Mouse (Mus musculus): Measurements from ENCODE around the gene Mrps36. TPM values are rescaled to one million over a fixed set of nuclear protein-coding genes. Genes with fewer than 3 reads are reported as not detected.

Mrps36 gene
- total and polyA plus RNA-seq, 2 experiments from 2014 or later, result 58.7 to 180 TPM

DNA sequence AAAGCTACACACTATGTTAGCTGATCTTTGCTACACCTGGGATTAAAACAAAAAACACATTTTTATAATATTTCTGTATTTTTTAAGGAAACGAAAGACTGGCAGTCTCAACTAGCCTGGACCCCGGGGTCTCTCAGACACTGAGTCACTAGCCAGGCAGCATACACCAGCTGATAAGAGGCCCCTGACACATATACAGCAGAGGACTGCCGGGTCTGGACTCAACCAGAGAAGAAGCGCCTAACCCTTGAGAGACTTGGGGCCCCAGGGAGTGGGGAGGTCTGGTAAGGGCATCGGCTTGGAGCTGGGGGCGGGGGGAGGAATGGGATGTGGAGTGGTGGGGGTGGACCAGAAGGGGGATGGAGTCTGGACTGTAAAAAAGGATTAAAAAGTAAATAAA lies 8.6 kb upstream of the Mrps36 start:
- no peaks in the 10 kb centered on the region for H3K36me3 ChIP-seq (ENCODE audit: insufficient read depth, low read length)
- H3K4me3 ChIP-seq (ENCODE audit: low read length), result no peak overlapping the region
- H3K27me3 ChIP-seq (ENCODE audit: insufficient read depth, low read length), result no peaks in the 10 kb centered on the region
- ATAC-seq, result no peak
- no peak overlapping the region for H3K27ac ChIP-seq
- H3K4me2 ChIP-seq (ENCODE audit: low read depth, low read length), result no peak overlapping the region
- no peak overlapping the region for H3K9ac ChIP-seq (replicated peaks; ENCODE audit: low read length)
- DNase-seq (ENCODE audit: low spot score), result no peak
- no peaks in the 10 kb centered on the region for H3K4me1 ChIP-seq (ENCODE audit: insufficient read depth, low read length)
- no peak for TF ChIP-seq CTCF (IDR thresholded peaks at IDR 0.05; ENCODE audit: low read depth)
- 90% methylated on average over 6 of the region's 6 CpGs for WGBS
- H3K9me3 ChIP-seq (ENCODE audit: low read length), result no peaks in the 10 kb centered on the region

DNA sequence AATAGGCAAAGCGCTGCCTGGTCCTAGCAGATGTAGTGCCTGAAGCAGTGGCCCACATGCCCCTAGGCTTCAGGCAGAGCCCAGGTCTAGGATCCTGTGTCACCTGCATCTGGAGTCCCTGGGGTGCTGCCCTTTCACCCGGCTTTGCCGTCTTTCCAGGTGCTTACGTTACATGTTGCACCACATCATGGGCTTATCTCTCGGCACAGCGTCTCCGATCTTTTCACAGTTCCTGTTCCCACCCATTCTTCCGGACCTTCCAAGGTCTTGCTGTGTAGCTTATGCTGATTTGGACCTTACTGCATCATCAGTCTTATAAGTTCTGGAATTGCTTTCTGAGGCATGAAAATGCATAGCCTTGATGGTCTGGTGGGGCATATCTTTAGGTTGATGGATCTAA lies 8.1 kb upstream of the Mrps36 start:
- ATAC-seq (no peak), DNase-seq (ENCODE audit: low spot score) (no peak)
- H3K36me3 ChIP-seq (ENCODE audit: insufficient read depth, low read length), result no peaks in the 10 kb centered on the region
- H3K27me3 ChIP-seq (ENCODE audit: insufficient read depth, low read length), result no peaks in the 10 kb centered on the region
- 89% methylated on average over 8 of the region's 8 CpGs for WGBS
- no peak for TF ChIP-seq CTCF (IDR thresholded peaks at IDR 0.05; ENCODE audit: low read depth)
- no peak overlapping the region for H3K27ac ChIP-seq
- no peak overlapping the region for H3K9ac ChIP-seq (replicated peaks; ENCODE audit: low read length)
- H3K4me3 ChIP-seq (ENCODE audit: low read length), result no peak overlapping the region
- no peaks in the 10 kb centered on the region for H3K4me1 ChIP-seq (ENCODE audit: insufficient read depth, low read length)
- no peaks in the 10 kb centered on the region for H3K9me3 ChIP-seq (ENCODE audit: low read length)
- H3K4me2 ChIP-seq (ENCODE audit: low read depth, low read length), result no peak overlapping the region

DNA sequence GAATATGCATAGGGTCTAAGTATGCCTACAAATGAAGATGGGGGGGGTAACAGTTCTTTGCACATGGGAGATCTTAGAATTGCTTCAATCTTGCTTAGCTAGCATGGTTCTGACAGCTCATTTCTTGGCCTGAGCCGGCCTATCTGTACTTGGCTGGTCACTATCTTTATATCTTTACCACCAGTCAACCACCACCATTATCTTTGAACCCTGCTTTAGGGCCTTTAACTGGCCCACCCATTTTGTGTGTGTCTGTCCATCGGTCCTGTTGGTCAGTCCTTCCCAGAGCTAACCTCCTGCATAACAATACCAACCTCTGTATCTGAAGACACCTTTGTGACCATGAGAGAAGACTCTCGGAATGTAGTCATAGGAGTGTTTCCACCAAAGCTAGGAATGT lies 6.9 kb upstream of the Mrps36 start:
- Histone ChIP-seq H3K27me3 (ENCODE audit: insufficient read depth, low read length) (no peaks in the 10 kb centered on the region), H3K9me3 (ENCODE audit: low read length) (no peaks in the 10 kb centered on the region), H3K4me1 (ENCODE audit: insufficient read depth, low read length) (no peaks in the 10 kb centered on the region), H3K36me3 (ENCODE audit: insufficient read depth, low read length) (no peaks in the 10 kb centered on the region), H3K9ac (replicated peaks; ENCODE audit: low read length) (no peak overlapping the region), H3K27ac (no peak overlapping the region), H3K4me2 (ENCODE audit: low read depth, low read length) (no peak overlapping the region), H3K4me3 (ENCODE audit: low read length) (no peak overlapping the region)
- TF ChIP-seq CTCF (IDR thresholded peaks at IDR 0.05; ENCODE audit: low read depth), result no peak
- WGBS, result 86% methylated on average over 3 of the region's 3 CpGs
- ATAC-seq (no peak), DNase-seq (ENCODE audit: low spot score) (no peak)

DNA sequence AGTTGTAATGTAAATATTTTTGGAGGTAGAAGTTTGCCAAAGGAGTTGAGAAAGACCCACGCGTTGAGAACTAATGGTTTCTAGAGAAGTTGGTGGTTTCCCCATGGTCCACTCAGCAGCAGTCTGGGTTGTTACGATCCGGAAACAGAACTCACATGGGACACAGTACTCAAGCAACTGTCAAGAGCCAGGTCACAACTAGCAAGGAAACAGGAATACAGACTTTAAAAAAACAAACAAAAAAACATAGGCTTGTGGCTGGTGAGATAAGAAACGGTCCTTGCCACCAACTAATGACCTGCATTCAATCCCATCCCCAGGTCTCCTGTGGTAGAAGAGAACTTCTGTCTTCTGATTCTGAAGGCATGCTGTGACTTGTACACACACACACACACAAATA lies 6.3 kb upstream of the Mrps36 start:
- no peak for ATAC-seq
- H3K4me3 ChIP-seq (ENCODE audit: low read length), result no peak overlapping the region
- 82% methylated on average over 5 of the region's 5 CpGs for WGBS
- no peak for TF ChIP-seq CTCF (IDR thresholded peaks at IDR 0.05; ENCODE audit: low read depth)
- H3K36me3 ChIP-seq (ENCODE audit: insufficient read depth, low read length), result no peaks in the 10 kb centered on the region
- H3K4me1 ChIP-seq (ENCODE audit: insufficient read depth, low read length), result no peaks in the 10 kb centered on the region
- no peak for DNase-seq (ENCODE audit: low spot score)
- no peak overlapping the region for H3K9ac ChIP-seq (replicated peaks; ENCODE audit: low read length)
- H3K27me3 ChIP-seq (ENCODE audit: insufficient read depth, low read length), result no peaks in the 10 kb centered on the region
- no peak overlapping the region for H3K27ac ChIP-seq
- H3K4me2 ChIP-seq (ENCODE audit: low read depth, low read length), result no peak overlapping the region
- no peaks in the 10 kb centered on the region for H3K9me3 ChIP-seq (ENCODE audit: low read length)

DNA sequence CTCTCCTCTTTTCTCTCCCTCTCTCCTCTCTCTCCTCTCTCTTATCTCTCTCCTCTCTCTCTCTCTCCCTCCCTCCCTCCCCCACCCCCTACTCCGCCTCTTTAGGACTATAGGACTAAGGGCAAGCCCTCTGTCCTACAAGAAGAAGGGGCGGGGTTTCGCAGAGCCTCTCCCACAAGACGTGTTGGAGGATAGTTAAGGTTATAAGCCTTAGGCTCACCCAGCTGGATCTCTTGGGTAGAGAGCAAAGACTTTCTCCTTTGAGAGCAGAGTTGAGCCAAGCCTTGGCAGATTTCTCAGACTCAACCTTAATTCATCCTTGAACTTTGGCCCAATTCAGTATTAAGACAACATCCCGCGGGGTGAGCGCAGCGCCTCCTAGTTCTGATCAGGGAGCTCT lies 4.2 kb upstream of the Mrps36 start:
- DNase-seq (ENCODE audit: low spot score), result no peak
- H3K27me3 ChIP-seq (ENCODE audit: insufficient read depth, low read length), result no peaks in the 10 kb centered on the region
- no peak overlapping the region for H3K4me2 ChIP-seq (ENCODE audit: low read depth, low read length)
- WGBS, result 45% methylated on average over 8 of the region's 8 CpGs
- no peak overlapping the region for H3K27ac ChIP-seq
- no peaks in the 10 kb centered on the region for H3K36me3 ChIP-seq (ENCODE audit: insufficient read depth, low read length)
- no peaks in the 10 kb centered on the region for H3K9me3 ChIP-seq (ENCODE audit: low read length)
- H3K4me3 ChIP-seq (ENCODE audit: low read length), result no peak overlapping the region
- no peak for ATAC-seq
- no peaks in the 10 kb centered on the region for H3K4me1 ChIP-seq (ENCODE audit: insufficient read depth, low read length)
- H3K9ac ChIP-seq (replicated peaks; ENCODE audit: low read length), result no peak overlapping the region
- no peak for TF ChIP-seq CTCF (IDR thresholded peaks at IDR 0.05; ENCODE audit: low read depth)

DNA sequence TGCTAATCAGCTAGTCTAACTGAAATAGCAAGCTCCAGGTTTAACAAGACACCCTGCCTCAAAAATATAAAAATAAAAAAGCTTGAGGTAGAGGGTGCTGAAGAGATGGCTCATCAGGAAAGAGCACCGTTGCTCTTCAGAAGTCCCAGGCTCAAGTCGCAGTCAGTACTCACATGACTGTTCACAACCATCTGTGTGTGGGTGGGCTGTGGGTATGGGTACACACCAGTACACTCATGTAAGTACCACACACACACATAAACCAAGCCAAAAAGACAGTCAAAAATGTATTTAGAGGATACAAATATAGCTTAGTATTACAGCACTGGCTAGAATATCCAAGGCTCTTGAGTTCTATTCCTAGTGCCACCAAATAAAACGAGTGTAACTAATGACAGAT lies 1.6 kb upstream of the Mrps36 start:
- no peak overlapping the region for H3K27ac ChIP-seq
- no peaks in the 10 kb centered on the region for H3K36me3 ChIP-seq (ENCODE audit: insufficient read depth, low read length)
- H3K27me3 ChIP-seq (ENCODE audit: insufficient read depth, low read length), result no peaks in the 10 kb centered on the region
- WGBS, result 85% methylated on average over 3 of the region's 3 CpGs
- no peaks in the 10 kb centered on the region for H3K9me3 ChIP-seq (ENCODE audit: low read length)
- no peak for DNase-seq (ENCODE audit: low spot score)
- H3K4me1 ChIP-seq (ENCODE audit: insufficient read depth, low read length), result peaks cover 3% of the 10 kb centered on the region; the same call in 1 of the 2 replicates
- ATAC-seq, result no peak
- no peak overlapping the region for H3K4me3 ChIP-seq (ENCODE audit: low read length)
- H3K4me2 ChIP-seq (ENCODE audit: low read depth, low read length), result no peak overlapping the region
- H3K9ac ChIP-seq (replicated peaks; ENCODE audit: low read length), result no peak overlapping the region
- no peak for TF ChIP-seq CTCF (IDR thresholded peaks at IDR 0.05; ENCODE audit: low read depth)

DNA sequence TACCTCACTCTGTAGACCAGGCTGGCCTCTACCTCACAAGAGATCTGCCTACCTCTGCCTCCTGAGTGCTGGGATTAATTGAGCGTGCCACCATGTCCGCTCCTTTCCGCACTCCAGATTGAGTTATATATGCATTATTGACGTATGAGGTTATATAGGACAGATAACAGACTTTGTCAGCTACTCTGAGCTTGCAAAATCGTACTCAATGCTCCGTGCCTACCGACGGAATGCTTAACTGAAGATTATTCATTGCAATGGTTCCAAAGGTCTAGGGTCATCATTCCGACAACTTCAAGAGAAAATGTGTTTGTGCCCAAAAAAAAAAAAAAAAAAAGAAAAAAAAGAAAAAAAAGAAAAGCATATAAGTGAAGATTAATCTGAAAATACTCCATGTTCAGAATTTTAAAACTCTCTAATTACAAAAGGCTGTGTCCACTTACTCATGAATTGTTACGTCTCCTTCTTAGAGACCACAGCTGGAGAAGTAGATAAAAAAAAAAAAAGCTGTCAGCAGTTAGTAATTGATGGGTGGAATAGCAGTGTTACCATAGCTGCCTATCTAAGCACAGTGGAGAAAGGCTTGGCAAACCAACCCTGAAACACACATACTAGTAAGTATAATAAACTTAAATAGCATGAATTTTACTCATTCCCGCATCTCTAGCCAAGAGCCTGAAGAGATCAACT lies 968 bp downstream of the Mrps36 start:
- DNase-seq (ENCODE audit: low spot score), result no peak
- H3K27ac ChIP-seq, result peak overlapping the region; percentile 96
- no peaks in the 10 kb centered on the region for H3K9me3 ChIP-seq (ENCODE audit: low read length)
- ATAC-seq, result peak; percentile 65
- H3K4me1 ChIP-seq (ENCODE audit: insufficient read depth, low read length), result peaks cover 3% of the 10 kb centered on the region; the same call in 1 of the 2 replicates
- H3K4me2 ChIP-seq (ENCODE audit: low read depth, low read length), result peak overlapping the region; percentile 57
- TF ChIP-seq CTCF (IDR thresholded peaks at IDR 0.05; ENCODE audit: low read depth), result no peak
- H3K9ac ChIP-seq (replicated peaks; ENCODE audit: low read length), result peak overlapping the region; percentile 88; the same call in 1 of the 2 replicates
- no peaks in the 10 kb centered on the region for H3K27me3 ChIP-seq (ENCODE audit: insufficient read depth, low read length)
- H3K4me3 ChIP-seq (ENCODE audit: low read length), result peak overlapping the region; percentile 77
- no peaks in the 10 kb centered on the region for H3K36me3 ChIP-seq (ENCODE audit: insufficient read depth, low read length)
- WGBS, result 63% methylated on average over 11 of the region's 11 CpGs
